Mouse (Mus musculus) layer of hippocampus, adult 2 months (tissue): ENCODE results near the gene Phf13. TPM values are rescaled to one million over a fixed set of nuclear protein-coding genes. Genes with fewer than 3 reads are reported as not detected.

Experiments used
- DNase-seq, 2 experiments: peaks; one replicate each; pipeline ENCODE4 v3.0.0; 2022; ENCODE audit warnings: low spot score in 2 of 2
- H3K27ac ChIP-seq: fragments of 200-600 bp; 2 replicates; pipeline ENCODE4 v1.8.1; 2022
- H3K4me3 ChIP-seq: fragments of 200-600 bp; 2 replicates; pipeline ENCODE4 v1.8.1; 2022; ENCODE audit warnings: mild to moderate bottlenecking
- CTCF ChIP-seq: fragments of 200-600 bp; conservative IDR thresholded peaks from 2 replicates; pipeline ENCODE4 v1.8.1; 2022; ENCODE audit warnings: antibody characterized with exemption, mild to moderate bottlenecking, moderate library complexity
- total RNA-seq, 2 experiments: library from RNA; stranded (reverse); gene quantifications; 2 replicates each; pipeline ENCODE4 v1.2.3; 2021

Phf13 gene
- total RNA-seq, 2 experiments from 2014 or later: 10.5 to 10.8 TPM

GRCm38 (mm10) chr4:151980699-151981098 lies 15.4 kb downstream of the Phf13 start:
- no peak overlapping the region for H3K4me3 ChIP-seq
- TF ChIP-seq CTCF: peak; percentile 75
- no peak overlapping the region for H3K27ac ChIP-seq
- no peak for DNase-seq

- TF ChIP-seq CTCF: peak; percentile 97
- Histone ChIP-seq H3K4me3 (no peak overlapping the region), H3K27ac (peak overlapping the region; percentile 36; the same call in 1 of the 2 replicates)
- DNase-seq: peak; percentile 81 to 95
These were observed 18.3 kb downstream of the Phf13 start for GRCm38 (mm10) chr4:151977748-151978147.

- Histone ChIP-seq H3K4me3 (no peak overlapping the region), H3K27ac (no peak overlapping the region)
- TF ChIP-seq CTCF: peak; percentile 79
- no peak for DNase-seq
These were observed 20.6 kb downstream of the Phf13 start for GRCm38 (mm10) chr4:151975441-151975840.

- H3K4me3 ChIP-seq: no peak overlapping the region
- peak in 1 of 2 experiments; percentile 53 for DNase-seq
- TF ChIP-seq CTCF: peak; percentile 87
- H3K27ac ChIP-seq: no peak overlapping the region
These were observed 23.7 kb downstream of the Phf13 start for GRCm38 (mm10) chr4:151972221-151972967.

GRCm38 (mm10) chr4:151968204-151968921 lies 27.7 kb downstream of the Phf13 start:
- no peak for DNase-seq
- TF ChIP-seq CTCF: no peak
- Histone ChIP-seq H3K4me3 (no peak overlapping the region), H3K27ac (no peak overlapping the region)

- TF ChIP-seq CTCF: no peak
- no peak for DNase-seq
- Histone ChIP-seq H3K27ac (no peak overlapping the region), H3K4me3 (no peak overlapping the region)
These were observed 33.2 kb downstream of the Phf13 start for GRCm38 (mm10) chr4:151962817-151963216.

- no peak for DNase-seq
- no peak overlapping the region for H3K27ac ChIP-seq
- no peak for TF ChIP-seq CTCF
- no peak overlapping the region for H3K4me3 ChIP-seq
These were observed 35.6 kb downstream of the Phf13 start for GRCm38 (mm10) chr4:151960513-151960854.

GRCm38 (mm10) chr4:151959849-151960512 lies 36.1 kb downstream of the Phf13 start:
- H3K27ac ChIP-seq: no peak overlapping the region
- no peak for DNase-seq
- TF ChIP-seq CTCF: no peak
- H3K4me3 ChIP-seq: no peak overlapping the region

GRCm38 (mm10) chr4:151957584-151958315 lies 38.3 kb downstream of the Phf13 start:
- TF ChIP-seq CTCF: no peak
- H3K27ac ChIP-seq: no peak overlapping the region
- no peak overlapping the region for H3K4me3 ChIP-seq
- DNase-seq: no peak

GRCm38 (mm10) chr4:151955791-151956190 lies 40.3 kb downstream of the Phf13 start:
- Histone ChIP-seq H3K4me3 (no peak overlapping the region), H3K27ac (no peak overlapping the region)
- TF ChIP-seq CTCF: no peak
- no peak for DNase-seq

GRCm38 (mm10) chr4:151953209-151953608 lies 42.8 kb downstream of the Phf13 start:
- no peak overlapping the region for H3K4me3 ChIP-seq
- no peak overlapping the region for H3K27ac ChIP-seq
- no peak for DNase-seq
- no peak for TF ChIP-seq CTCF

- Histone ChIP-seq H3K4me3 (no peak overlapping the region), H3K27ac (no peak overlapping the region)
- no peak for TF ChIP-seq CTCF
- no peak for DNase-seq
These were observed 47.3 kb downstream of the Phf13 start for GRCm38 (mm10) chr4:151948497-151949471.
